8 mouse cellular contexts compared by ENCODE assay signal in the genomic region with DNA sequence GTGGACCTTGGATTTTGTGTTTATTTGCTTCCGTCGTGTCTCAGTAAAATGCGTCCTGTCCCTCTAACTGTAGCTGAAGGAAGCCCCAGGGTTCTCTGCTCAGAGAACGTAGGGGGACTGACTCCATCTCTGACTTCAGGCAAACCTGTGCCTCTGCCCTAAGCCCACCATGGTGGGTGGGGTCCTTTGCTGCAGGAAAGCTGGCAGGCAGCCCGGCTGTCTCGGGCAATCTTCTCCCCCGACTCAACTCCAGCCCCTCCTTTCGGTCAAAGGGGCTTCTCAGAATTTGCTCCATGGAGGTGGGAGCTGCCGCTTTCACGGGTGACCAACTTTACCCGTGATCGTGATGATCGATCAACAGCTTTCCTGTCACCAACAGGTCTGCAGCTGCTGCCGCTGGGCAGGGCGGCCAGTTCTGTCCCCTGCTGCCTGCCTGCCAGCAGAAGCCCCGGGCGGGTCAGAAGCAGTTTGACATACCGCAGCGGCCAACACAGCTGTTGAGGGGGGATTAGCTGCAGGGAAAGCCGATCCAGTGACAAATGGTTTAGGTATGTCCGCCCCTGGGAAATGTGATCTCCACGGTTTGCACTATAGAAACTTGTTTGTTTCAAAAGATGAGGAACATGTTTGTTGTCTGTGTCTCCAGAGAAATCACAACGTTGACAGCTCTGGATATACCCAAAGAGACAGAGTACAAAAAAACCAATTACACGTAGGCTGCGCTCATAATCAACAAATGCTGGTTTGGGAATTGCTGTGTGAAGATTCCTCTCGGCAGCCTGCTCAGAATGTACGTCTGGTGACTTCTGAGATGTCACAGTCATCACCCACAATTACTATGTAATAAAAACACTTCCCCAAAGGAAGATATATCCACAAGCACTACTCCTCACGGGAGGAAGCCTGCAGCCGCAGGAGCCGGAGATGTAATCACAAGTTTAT.
DNase-seq lines count a peak whose midpoint lies in the region; ATAC-seq and TF ChIP-seq lines count a peak whose summit lies in the region.

No protein-coding gene starts in this region.

- 14% methylated on average over 30 of the region's 30 CpGs for WGBS in kidney, adult 2 months
- WGBS in forebrain, embryonic 10.5 days: 20% methylated on average over 30 of the region's 30 CpGs
- WGBS in hindbrain, embryonic 14.5 days: 11% methylated on average over 30 of the region's 30 CpGs
- WGBS in liver, postnatal 0 days (ENCODE audit: insufficient replicate concordance): 18% methylated on average over 30 of the region's 30 CpGs

- peak overlapping the region; percentile 48 for H3K9ac ChIP-seq in hindbrain, embryonic 14.5 days
- H3K9ac ChIP-seq in liver, postnatal 0 days (replicated peaks): peak overlapping the region; percentile 58

- no peaks in the 10 kb centered on the region for H3K36me3 ChIP-seq in kidney, adult 2 months (ENCODE audit: control insufficient read depth, insufficient read depth, low read length)
- no peaks in the 10 kb centered on the region for H3K36me3 ChIP-seq in forebrain, embryonic 10.5 days (replicated peaks)
- H3K36me3 ChIP-seq in hindbrain, embryonic 14.5 days (replicated peaks; ENCODE audit: control insufficient read depth, insufficient read depth): no peaks in the 10 kb centered on the region
- no peaks in the 10 kb centered on the region for H3K36me3 ChIP-seq in liver, postnatal 0 days (replicated peaks; ENCODE audit: insufficient read depth, low read length)

- no peaks in the 10 kb centered on the region for H3K9me3 ChIP-seq in forebrain, embryonic 10.5 days
- no peaks in the 10 kb centered on the region for H3K9me3 ChIP-seq in hindbrain, embryonic 14.5 days (ENCODE audit: control insufficient read depth, low read length)
- no peaks in the 10 kb centered on the region for H3K9me3 ChIP-seq in liver, postnatal 0 days (ENCODE audit: low read length)

- 0 out of 2 replicates have a peak overlapping the region, but pooled peaks have one; percentile 22 for H3K4me3 ChIP-seq in kidney, adult 2 months (ENCODE audit: insufficient read depth, low read depth, low read length)
- peak overlapping the region; percentile 48 for H3K4me3 ChIP-seq in forebrain, embryonic 10.5 days
- H3K4me3 ChIP-seq in hindbrain, embryonic 14.5 days (replicated peaks; ENCODE audit: low read length): peak overlapping the region; percentile 23
- H3K4me3 ChIP-seq in liver, postnatal 0 days (ENCODE audit: low read depth, low read length): 0 out of 2 replicates have a peak overlapping the region, but pooled peaks have one; percentile 13

- ATAC-seq in hindbrain, embryonic 14.5 days (ENCODE audit: low FRiP score): peak; percentile 59
- peak; percentile 35; the same call in 1 of the 2 replicates for ATAC-seq in liver, postnatal 0 days
- no peak for ATAC-seq in CD4-positive, CD25-positive, alpha-beta regulatory T cell, adult 4 months

- no peak for TF ChIP-seq CTCF in kidney, adult 2 months (conservative IDR thresholded peaks at IDR 0.05; ENCODE audit: insufficient read depth, insufficient read length, low read depth, low read length)
- no peak for TF ChIP-seq CTCF in liver, postnatal 0 days (IDR thresholded peaks at IDR 0.05; ENCODE audit: low read depth)

- TF ChIP-seq EP300 in liver, postnatal 0 days (IDR thresholded peaks at IDR 0.05; ENCODE audit: low read depth): no peak

- no peak for TF ChIP-seq POLR2A in kidney, adult 2 months (IDR thresholded peaks at IDR 0.05; ENCODE audit: low read depth, low read length)

- H3K27ac ChIP-seq in kidney, adult 2 months (ENCODE audit: insufficient read depth, low read depth, low read length): no peak overlapping the region
- peak overlapping the region; percentile 77 for H3K27ac ChIP-seq in forebrain, embryonic 10.5 days
- peak overlapping the region; percentile 78 for H3K27ac ChIP-seq in hindbrain, embryonic 14.5 days
- peak overlapping the region; percentile 31 for H3K27ac ChIP-seq in liver, postnatal 0 days (ENCODE audit: low read depth)

- H3K4me2 ChIP-seq in hindbrain, embryonic 14.5 days (replicated peaks): peak overlapping the region; percentile 52
- H3K4me2 ChIP-seq in liver, postnatal 0 days (ENCODE audit: low read depth, low read length): peak overlapping the region; percentile 55

- no peaks in the 10 kb centered on the region for H3K4me1 ChIP-seq in kidney, adult 2 months (ENCODE audit: control insufficient read depth, insufficient read depth, low read length)
- peaks cover 42% of the 10 kb centered on the region for H3K4me1 ChIP-seq in forebrain, embryonic 10.5 days
- H3K4me1 ChIP-seq in hindbrain, embryonic 14.5 days (replicated peaks; ENCODE audit: control insufficient read depth, insufficient read depth, low read length): peaks cover 25% of the 10 kb centered on the region
- H3K4me1 ChIP-seq in liver, postnatal 0 days (ENCODE audit: insufficient read depth): peaks cover 15% of the 10 kb centered on the region

- no peaks in the 10 kb centered on the region for H3K27me3 ChIP-seq in kidney, adult 2 months (replicated peaks; ENCODE audit: control insufficient read depth, insufficient read depth, low read length)
- H3K27me3 ChIP-seq in forebrain, embryonic 10.5 days (ENCODE audit: poor library complexity, severe bottlenecking): no peaks in the 10 kb centered on the region
- no peaks in the 10 kb centered on the region for H3K27me3 ChIP-seq in hindbrain, embryonic 14.5 days (ENCODE audit: control insufficient read depth, insufficient read depth, low read length)
- H3K27me3 ChIP-seq in liver, postnatal 0 days (ENCODE audit: insufficient read depth, low read length): no peaks in the 10 kb centered on the region

- DNase-seq in kidney, adult 2 months: no peak
- DNase-seq in kidney, adult 9 months: no peak
- DNase-seq in forebrain, embryonic 10.5 days (ENCODE audit: extremely low spot score, low spot score): peak; percentile 70
- DNase-seq in hindbrain, embryonic 14.5 days (ENCODE audit: low spot score): peak; percentile 55
- DNase-seq in liver, postnatal 0 days: peak; percentile 35
- peak; percentile 30 for DNase-seq in urinary bladder, adult 2 months (ENCODE audit: low spot score)
- DNase-seq in T-cell, adult 2 months (ENCODE audit: low spot score): no peak

Comparison
In these comparisons a context has a peak if more than half of its experiments do, and no peak if none do; other contexts are left out.
1. DNase-seq: peak in forebrain, embryonic 10.5 days (single experiment), hindbrain, embryonic 14.5 days (single experiment), liver, postnatal 0 days (single experiment) and urinary bladder, adult 2 months (single experiment); none in kidney, adult 2 months (single experiment), kidney, adult 9 months (single experiment) and T-cell, adult 2 months (single experiment).
2. Peak in every context shown above with its lines, with median percentiles within 50 percentile points of each other: H3K4me3 ChIP-seq.